Mouse (Mus musculus): ENCODE results near the gene Tub. TPM values are rescaled to one million over a fixed set of nuclear protein-coding genes. Genes with fewer than 3 reads are reported as not detected.

Tub gene
- total RNA-seq, 2 experiments from 2014 or later: 119 to 128 TPM

- no peak for DNase-seq (ENCODE audit: low spot score in 2 of 2)
- intact Hi-C loops (cut with DNase I): no loop called here
These were observed 69.1 kb downstream of the Tub start for GRCm38 (mm10) chr7:109019243-109019642.

GRCm38 (mm10) chr7:109021428-109021827 lies 71.3 kb downstream of the Tub start:
- intact Hi-C loops (cut with DNase I): loop anchor here (1.0 to 10.0 kb wide), 2 partner anchors 54 to 207 kb away; no protein-coding TSS in a partner anchor
- peak; percentile 68 to 79 for DNase-seq (ENCODE audit: low spot score in 2 of 2)

DNA sequence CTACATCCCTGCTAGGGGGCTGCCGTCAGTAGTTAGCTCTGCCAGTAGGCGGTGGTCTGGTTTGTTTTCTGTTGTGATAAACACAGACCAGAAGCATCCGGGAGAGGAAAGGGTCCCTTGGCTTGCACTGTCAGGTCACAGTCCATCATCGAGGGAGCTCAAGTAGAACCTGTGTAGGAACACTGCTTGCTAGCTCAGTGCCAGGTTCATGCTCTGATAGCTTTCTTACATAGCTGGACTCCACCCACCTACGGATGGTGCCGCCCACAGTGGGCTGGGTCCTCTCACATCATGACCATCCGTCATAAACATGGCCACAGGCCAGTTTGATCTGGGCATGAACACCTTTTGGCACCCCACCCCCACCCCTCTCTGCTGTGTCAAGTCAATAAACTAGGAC lies 75.6 kb downstream of the Tub start:
- intact Hi-C loops (cut with DNase I): loop anchor here (2.0 to 10.0 kb wide), 2 partner anchors 75 to 211 kb away; partner anchors contain the start of gene Tub
- no peak for DNase-seq (ENCODE audit: low spot score in 2 of 2)

GRCm38 (mm10) chr7:109026976-109027375 lies 76.8 kb downstream of the Tub start:
- intact Hi-C loops (cut with DNase I): loop anchor here (2.0 to 10.0 kb wide), 2 partner anchors 76 to 212 kb away; partner anchors contain the start of gene Tub
- peak in 1 of 2 experiments; percentile 68 for DNase-seq (ENCODE audit: low spot score in 2 of 2)

DNA sequence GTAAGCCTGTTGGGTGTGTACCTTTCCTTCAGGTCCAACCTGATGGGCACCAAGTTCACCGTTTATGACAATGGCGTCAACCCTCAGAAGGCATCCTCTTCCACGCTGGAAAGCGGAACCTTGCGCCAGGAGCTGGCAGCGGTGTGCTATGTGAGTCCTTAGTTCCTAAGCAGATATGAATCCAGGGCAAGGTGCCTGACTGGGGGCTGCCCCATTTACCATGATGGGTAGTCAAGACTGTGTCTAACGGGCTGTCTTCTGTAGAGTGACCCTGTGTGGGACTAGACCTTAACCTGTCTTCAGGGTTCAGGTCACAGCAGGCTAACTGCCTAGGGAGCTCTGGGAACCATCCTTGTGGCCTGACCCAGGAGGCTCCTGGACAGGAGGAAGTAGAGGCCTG lies 77.6 kb downstream of the Tub start:
- intact Hi-C loops (cut with DNase I): loop anchor here (2.0 to 10.0 kb wide), 2 partner anchors 77 to 213 kb away; partner anchors contain the start of gene Tub
- DNase-seq (ENCODE audit: low spot score in 2 of 2): no peak

- DNase-seq (ENCODE audit: low spot score in 2 of 2): peak; percentile 77 to 84
- intact Hi-C loops (cut with DNase I): loop anchor here (10.0 kb wide), 1 partner anchor 213 kb away; no protein-coding TSS in a partner anchor
These were observed 78.1 kb downstream of the Tub start for GRCm38 (mm10) chr7:109028204-109028603.

GRCm38 (mm10) chr7:109029961-109030465 lies 79.9 kb downstream of the Tub start:
- no peak for DNase-seq (ENCODE audit: low spot score in 2 of 2)
- intact Hi-C loops (cut with DNase I): loop anchor here (10.0 kb wide), 2 partner anchors 215 to 395 kb away; no protein-coding TSS in a partner anchor

- intact Hi-C loops (cut with DNase I): loop anchor here (10.0 kb wide), 1 partner anchor 393 kb away; no protein-coding TSS in a partner anchor
These were observed 81.2 kb downstream of the Tub start for GRCm38 (mm10) chr7:109031331-109031730.

GRCm38 (mm10) chr7:109032054-109032453 lies 81.9 kb downstream of the Tub start:
- intact Hi-C loops (cut with DNase I): loop anchor here (10.0 kb wide), 1 partner anchor 393 kb away; no protein-coding TSS in a partner anchor
- no peak for DNase-seq (ENCODE audit: low spot score in 2 of 2)

More at GRCm38 (mm10) chr7:109031331-109031730, 81.2 kb downstream of the Tub start:
- no peak for DNase-seq (ENCODE audit: low spot score in 2 of 2)

DNA sequence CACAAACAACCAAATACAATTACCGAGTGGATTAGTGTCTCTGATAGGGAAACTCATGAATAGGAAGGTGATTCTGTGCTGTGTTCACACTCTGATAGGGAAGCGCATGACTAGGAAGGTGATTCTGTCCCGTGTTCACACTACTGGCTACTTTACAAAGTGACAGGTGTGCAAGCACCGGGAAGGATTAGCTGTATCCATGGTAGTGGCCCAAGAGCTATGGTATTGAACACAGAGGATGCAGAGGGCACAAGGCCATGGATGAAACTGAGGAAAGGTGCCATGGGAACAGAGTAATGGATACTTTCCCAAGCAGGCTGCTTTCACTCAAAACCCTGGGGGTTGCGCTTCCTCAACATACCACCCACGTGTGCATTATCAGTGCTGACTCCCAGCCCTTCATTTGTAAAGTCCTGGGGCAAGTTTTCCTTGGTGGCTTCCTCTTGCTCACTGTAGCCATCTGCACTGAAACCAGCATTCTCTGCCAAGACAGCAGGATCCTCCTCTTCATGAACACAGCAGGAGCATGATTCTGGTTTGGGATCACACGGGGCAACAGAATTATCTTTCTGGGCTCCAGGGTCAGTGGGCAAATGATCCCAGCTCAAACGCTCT lies 88.1 kb downstream of the Tub start:
- intact Hi-C loops (cut with DNase I): loop anchor here (10.0 kb wide), 1 partner anchor 387 kb away; no protein-coding TSS in a partner anchor
- DNase-seq (ENCODE audit: low spot score in 2 of 2): peak in 1 of 2 experiments; percentile 2

DNA sequence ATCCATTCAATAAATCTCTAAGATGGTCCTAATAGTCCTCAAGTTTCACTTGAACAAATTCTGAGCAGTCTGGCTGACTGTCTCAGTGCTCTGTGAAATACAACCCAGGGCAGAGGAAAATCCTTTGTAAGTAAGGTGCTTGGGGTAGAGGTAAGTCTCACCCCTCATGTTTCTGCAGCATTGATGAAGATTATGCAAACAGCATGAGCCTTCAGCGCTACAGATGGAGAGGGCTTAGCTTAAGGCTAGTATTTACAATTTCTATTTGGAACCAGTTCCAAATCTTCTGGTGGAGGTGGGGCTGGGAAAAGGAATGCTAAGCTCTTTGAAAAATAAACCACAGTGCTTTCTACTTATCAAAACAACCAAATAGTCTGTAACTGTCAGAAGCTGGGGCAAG lies 88.8 kb downstream of the Tub start:
- intact Hi-C loops (cut with DNase I): loop anchor here (10.0 kb wide), 1 partner anchor 386 kb away; no protein-coding TSS in a partner anchor
- DNase-seq (ENCODE audit: low spot score in 2 of 2): no peak

GRCm38 (mm10) chr7:109039445-109039844 lies 89.3 kb downstream of the Tub start:
- intact Hi-C loops (cut with DNase I): loop anchor here (10.0 kb wide), 1 partner anchor 385 kb away; no protein-coding TSS in a partner anchor

GRCm38 (mm10) chr7:109045876-109046275 lies 95.7 kb downstream of the Tub start:
- intact Hi-C loops (cut with DNase I): no loop called here
- DNase-seq (ENCODE audit: low spot score in 2 of 2): no peak

More at GRCm38 (mm10) chr7:109039445-109039844, 89.3 kb downstream of the Tub start:
- peak; percentile 62 to 76 for DNase-seq (ENCODE audit: low spot score in 2 of 2)

DNA sequence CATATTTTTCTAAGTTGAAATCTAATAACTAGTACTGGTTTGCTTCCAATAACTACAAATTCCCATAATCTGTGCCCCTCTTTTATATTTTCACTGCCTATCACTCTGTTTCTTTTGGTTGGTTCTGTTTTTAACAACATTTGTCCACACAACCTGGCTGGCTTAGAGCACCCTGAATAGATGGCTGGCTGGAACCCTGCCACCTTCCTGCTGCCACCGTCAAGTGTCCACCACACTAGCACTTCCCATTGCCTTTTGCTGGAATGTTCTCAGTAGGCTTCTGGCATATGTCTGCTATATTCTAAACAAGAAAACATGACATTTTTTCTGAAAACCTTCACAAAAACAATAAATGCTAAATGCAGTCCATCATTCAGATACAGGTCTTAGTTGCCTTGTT lies 100.7 kb downstream of the Tub start:
- intact Hi-C loops (cut with DNase I): no loop called here
- DNase-seq (ENCODE audit: low spot score in 2 of 2): no peak

DNA sequence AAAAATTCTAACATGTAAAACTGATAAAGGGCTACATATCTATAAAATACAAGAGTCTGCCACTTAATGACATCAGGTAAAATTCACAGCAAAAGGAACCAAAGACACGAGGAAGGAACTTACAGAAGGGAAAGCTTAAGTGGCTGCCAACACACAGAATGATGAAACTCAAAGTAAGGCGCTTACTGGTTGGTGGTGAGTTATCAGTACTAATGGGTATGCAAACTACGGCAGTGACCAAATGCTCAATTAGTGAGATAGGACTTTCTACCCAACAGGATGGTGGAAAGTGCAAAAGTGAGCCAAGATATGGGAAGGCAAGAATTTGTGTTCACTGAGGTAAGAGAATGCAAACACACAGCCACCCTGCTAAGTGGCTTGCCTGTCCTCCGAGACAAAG lies 109.4 kb downstream of the Tub start:
- DNase-seq (ENCODE audit: low spot score in 2 of 2): no peak
- intact Hi-C loops (cut with DNase I): no loop called here

GRCm38 (mm10) chr7:109069641-109070040 lies 119.5 kb downstream of the Tub start:
- no peak for DNase-seq (ENCODE audit: low spot score in 2 of 2)
- intact Hi-C loops (cut with DNase I): no loop called here

GRCm38 (mm10) chr7:109072326-109072725 lies 122.2 kb downstream of the Tub start:
- DNase-seq (ENCODE audit: low spot score in 2 of 2): no peak
- intact Hi-C loops (cut with DNase I): no loop called here

- no peak for DNase-seq (ENCODE audit: low spot score in 2 of 2)
- intact Hi-C loops (cut with DNase I): no loop called here
These were observed 132.4 kb downstream of the Tub start for GRCm38 (mm10) chr7:109082269-109083112.

GRCm38 (mm10) chr7:109083113-109083812 lies 133.1 kb downstream of the Tub start, which contains the start of gene Ric3:
Gene Ric3, minus strand, starts transcription at chr7:109083331.
- intact Hi-C loops (cut with DNase I): no loop called here
- peak; percentile 92 to 94 for DNase-seq (ENCODE audit: low spot score in 2 of 2)
